8 mouse cellular contexts compared by ENCODE assay signal in genomic region chr17:32207586-32208245, GRCm38 (mm10). TPM values are rescaled to one million over a fixed set of nuclear protein-coding genes. Genes with fewer than 3 reads are reported as not detected.
DNase-seq lines count a peak whose midpoint lies in the region; ATAC-seq and TF ChIP-seq lines count a peak whose summit lies in the region.

No protein-coding gene starts in this region.

- peaks cover 93% of the 10 kb centered on the region for H3K36me3 ChIP-seq in midbrain, embryonic 13.5 days
- H3K36me3 ChIP-seq in midbrain, embryonic 16.5 days (ENCODE audit: control insufficient read depth, insufficient read depth, low read length): peaks cover 11% of the 10 kb centered on the region
- H3K36me3 ChIP-seq in heart, embryonic 10.5 days: peaks cover 95% of the 10 kb centered on the region
- peaks cover 29% of the 10 kb centered on the region for H3K36me3 ChIP-seq in stomach, postnatal 0 days (ENCODE audit: control insufficient read depth, insufficient read depth, low read length)
- peaks cover 42% of the 10 kb centered on the region for H3K36me3 ChIP-seq in midbrain, postnatal 0 days (ENCODE audit: insufficient read depth, low read length)

- no peak overlapping the region for H3K4me3 ChIP-seq in midbrain, embryonic 13.5 days (replicated peaks)
- H3K4me3 ChIP-seq in midbrain, embryonic 16.5 days (ENCODE audit: low read depth, low read length): no peak overlapping the region
- H3K4me3 ChIP-seq in heart, embryonic 10.5 days: no peak overlapping the region
- no peak overlapping the region for H3K4me3 ChIP-seq in stomach, postnatal 0 days (ENCODE audit: low read depth, low read length)
- H3K4me3 ChIP-seq in midbrain, postnatal 0 days (ENCODE audit: low read depth, low read length): no peak overlapping the region

- DNase-seq in heart, embryonic 10.5 days (ENCODE audit: low spot score): no peak
- peak; percentile 55 to 69 for DNase-seq in kidney, postnatal 25 days
- DNase-seq in stomach, postnatal 0 days (ENCODE audit: low spot score): no peak
- no peak for DNase-seq in embryo, embryonic 10 days (ENCODE audit: low spot score)
- no peak for DNase-seq in ovary, postnatal 36 days (ENCODE audit: low spot score)
- no peak for DNase-seq in midbrain, postnatal 0 days (ENCODE audit: low spot score)

- no peaks in the 10 kb centered on the region for H3K27me3 ChIP-seq in midbrain, embryonic 13.5 days
- no peaks in the 10 kb centered on the region for H3K27me3 ChIP-seq in midbrain, embryonic 16.5 days (ENCODE audit: control insufficient read depth, insufficient read depth, low read depth, low read length)
- no peaks in the 10 kb centered on the region for H3K27me3 ChIP-seq in heart, embryonic 10.5 days (ENCODE audit: insufficient read depth, poor library complexity, severe bottlenecking)
- H3K27me3 ChIP-seq in stomach, postnatal 0 days (ENCODE audit: control insufficient read depth, insufficient read depth, low read length): no peaks in the 10 kb centered on the region
- H3K27me3 ChIP-seq in midbrain, postnatal 0 days (ENCODE audit: insufficient read depth, low read length): no peaks in the 10 kb centered on the region

- H3K4me2 ChIP-seq in midbrain, embryonic 13.5 days (replicated peaks): no peak overlapping the region
- no peak overlapping the region for H3K4me2 ChIP-seq in midbrain, embryonic 16.5 days (ENCODE audit: low read length)
- no peak overlapping the region for H3K4me2 ChIP-seq in stomach, postnatal 0 days (replicated peaks; ENCODE audit: low read depth)
- H3K4me2 ChIP-seq in midbrain, postnatal 0 days (ENCODE audit: low read depth, low read length, poor library complexity, severe bottlenecking): no peak overlapping the region

- no peak for TF ChIP-seq CTCF in stomach, postnatal 0 days (IDR thresholded peaks at IDR 0.05; ENCODE audit: low read depth)
- TF ChIP-seq CTCF in midbrain, postnatal 0 days (IDR thresholded peaks at IDR 0.05): no peak

- TF ChIP-seq EP300 in stomach, postnatal 0 days (optimal IDR thresholded peaks at IDR 0.05): no peak

- H3K27ac ChIP-seq in midbrain, embryonic 13.5 days: 0 out of 2 replicates have a peak overlapping the region, but pooled peaks have one; percentile 9
- no peak overlapping the region for H3K27ac ChIP-seq in midbrain, embryonic 16.5 days (ENCODE audit: low read length)
- H3K27ac ChIP-seq in heart, embryonic 10.5 days: 0 out of 2 replicates have a peak overlapping the region, but pooled peaks have one; percentile 36
- peak overlapping the region; percentile 61; the same call in 1 of the 2 replicates for H3K27ac ChIP-seq in stomach, postnatal 0 days (replicated peaks)
- H3K27ac ChIP-seq in midbrain, postnatal 0 days (ENCODE audit: low read depth, low read length): no peak overlapping the region

- no peaks in the 10 kb centered on the region for H3K4me1 ChIP-seq in midbrain, embryonic 13.5 days (replicated peaks)
- no peaks in the 10 kb centered on the region for H3K4me1 ChIP-seq in midbrain, embryonic 16.5 days (ENCODE audit: control insufficient read depth, insufficient read depth, low read length)
- peaks cover 24% of the 10 kb centered on the region for H3K4me1 ChIP-seq in heart, embryonic 10.5 days
- no peaks in the 10 kb centered on the region for H3K4me1 ChIP-seq in stomach, postnatal 0 days (replicated peaks; ENCODE audit: control insufficient read depth, insufficient read depth)
- no peaks in the 10 kb centered on the region for H3K4me1 ChIP-seq in midbrain, postnatal 0 days (ENCODE audit: insufficient read depth, low read length)

- H3K9ac ChIP-seq in midbrain, embryonic 13.5 days (replicated peaks): no peak overlapping the region
- no peak overlapping the region for H3K9ac ChIP-seq in midbrain, embryonic 16.5 days (ENCODE audit: low read depth, low read length)
- H3K9ac ChIP-seq in stomach, postnatal 0 days (ENCODE audit: low read length): no peak overlapping the region
- H3K9ac ChIP-seq in midbrain, postnatal 0 days (replicated peaks; ENCODE audit: low read length, poor library complexity, severe bottlenecking): no peak overlapping the region

- 88% methylated on average over 5 of the region's 5 CpGs for WGBS in midbrain, embryonic 13.5 days
- 79% methylated on average over 5 of the region's 5 CpGs for WGBS in midbrain, embryonic 16.5 days
- 52% methylated on average over 5 of the region's 5 CpGs for WGBS in heart, embryonic 10.5 days
- WGBS in stomach, postnatal 0 days: 49% methylated on average over 5 of the region's 5 CpGs
- WGBS in midbrain, postnatal 0 days: 72% methylated on average over 5 of the region's 5 CpGs

- no peaks in the 10 kb centered on the region for H3K9me3 ChIP-seq in midbrain, embryonic 13.5 days
- no peaks in the 10 kb centered on the region for H3K9me3 ChIP-seq in midbrain, embryonic 16.5 days (replicated peaks; ENCODE audit: control insufficient read depth, low read length, poor library complexity, severe bottlenecking)
- H3K9me3 ChIP-seq in heart, embryonic 10.5 days: no peaks in the 10 kb centered on the region
- H3K9me3 ChIP-seq in stomach, postnatal 0 days (ENCODE audit: control insufficient read depth, low read length): no peaks in the 10 kb centered on the region
- no peaks in the 10 kb centered on the region for H3K9me3 ChIP-seq in midbrain, postnatal 0 days (ENCODE audit: low read length)

- no peak for ATAC-seq in midbrain, embryonic 13.5 days
- no peak for ATAC-seq in midbrain, embryonic 16.5 days
- ATAC-seq in stomach, postnatal 0 days (ENCODE audit: low FRiP score, low TSS enrichment): no peak
- no peak for ATAC-seq in midbrain, postnatal 0 days (ENCODE audit: low FRiP score)

RNA-seq across cellular contexts. Expression of gene Ephx3, which starts 18.4 kb away (rescaled TPM):
- polyA plus RNA-seq in midbrain, embryonic 13.5 days (2015; fragmentation: Nextera tagmentation; extraction: Ambion mirVana): 0.17 and 0.23 TPM in 2 replicates
- polyA plus RNA-seq in midbrain, embryonic 16.5 days (2015; fragmentation: Nextera tagmentation; extraction: Ambion mirVana): 0.09 and 0.24 TPM in 2 replicates
- polyA plus RNA-seq in heart, embryonic 10.5 days (2016; fragmentation: Nextera tagmentation; extraction: Ambion mirVana): not detected in 2 replicates
- polyA plus RNA-seq in stomach, postnatal 0 days (2015; fragmentation: Nextera tagmentation; extraction: Ambion mirVana): 45.6 and 48.8 TPM in 2 replicates
- 1.1 TPM in 2 replicates for total RNA-seq in midbrain, postnatal 0 days (2014; rRNA removed)
- polyA plus RNA-seq in midbrain, postnatal 0 days (2015; fragmentation: Nextera tagmentation; extraction: Ambion mirVana): 0.70 and 0.80 TPM in 2 replicates

RNA-seq across cellular contexts. Expression of gene Notch3, which starts 41.1 kb away (rescaled TPM):
- polyA plus RNA-seq in midbrain, embryonic 13.5 days (2015; fragmentation: Nextera tagmentation; extraction: Ambion mirVana): 9.7 and 13.2 TPM in 2 replicates
- polyA plus RNA-seq in midbrain, embryonic 16.5 days (2015; fragmentation: Nextera tagmentation; extraction: Ambion mirVana): 6.9 TPM in 2 replicates
- polyA plus RNA-seq in heart, embryonic 10.5 days (2016; fragmentation: Nextera tagmentation; extraction: Ambion mirVana): 5.7 and 13.7 TPM in 2 replicates
- polyA plus RNA-seq in stomach, postnatal 0 days (2015; fragmentation: Nextera tagmentation; extraction: Ambion mirVana): 3.9 and 4.0 TPM in 2 replicates
- total RNA-seq in midbrain, postnatal 0 days (2014; rRNA removed): 42.4 and 43.9 TPM in 2 replicates
- polyA plus RNA-seq in midbrain, postnatal 0 days (2015; fragmentation: Nextera tagmentation; extraction: Ambion mirVana): 5.2 and 5.7 TPM in 2 replicates

Comparison
In these comparisons a context has a peak if more than half of its experiments do, and no peak if none do; other contexts are left out.
1. H3K27ac ChIP-seq: peak in midbrain, embryonic 13.5 days (single experiment), heart, embryonic 10.5 days (single experiment) and stomach, postnatal 0 days (single experiment); none in midbrain, embryonic 16.5 days (single experiment) and midbrain, postnatal 0 days (single experiment).
2. DNase-seq: peak in kidney, postnatal 25 days (2 of 2); none in heart, embryonic 10.5 days (single experiment), stomach, postnatal 0 days (single experiment), embryo, embryonic 10 days (single experiment), ovary, postnatal 36 days (single experiment) and midbrain, postnatal 0 days (single experiment).
3. RNA of gene Ephx3, which starts 18.4 kb away (polyA plus RNA-seq): 45.6 to 48.8 TPM in stomach, postnatal 0 days; 0.70 to 0.80 TPM in midbrain, postnatal 0 days, 0.09 to 0.24 TPM in midbrain, embryonic 16.5 days, 0.17 to 0.23 TPM in midbrain, embryonic 13.5 days and not detected in heart, embryonic 10.5 days; every median in the first group is over 10 times any median in the second.